Mouse (Mus musculus) liver, adult (tissue): ENCODE data around the gene Zc3h15.

Experiments used
- GATA4 ChIP-seq: IDR thresholded peaks from 2 replicates; pipeline ENCODE4 v1.6.1; 2014; ENCODE audit warnings: mild to moderate bottlenecking, low read length; ENCODE audit not compliant: insufficient replicate concordance

Zc3h15 gene

DNA sequence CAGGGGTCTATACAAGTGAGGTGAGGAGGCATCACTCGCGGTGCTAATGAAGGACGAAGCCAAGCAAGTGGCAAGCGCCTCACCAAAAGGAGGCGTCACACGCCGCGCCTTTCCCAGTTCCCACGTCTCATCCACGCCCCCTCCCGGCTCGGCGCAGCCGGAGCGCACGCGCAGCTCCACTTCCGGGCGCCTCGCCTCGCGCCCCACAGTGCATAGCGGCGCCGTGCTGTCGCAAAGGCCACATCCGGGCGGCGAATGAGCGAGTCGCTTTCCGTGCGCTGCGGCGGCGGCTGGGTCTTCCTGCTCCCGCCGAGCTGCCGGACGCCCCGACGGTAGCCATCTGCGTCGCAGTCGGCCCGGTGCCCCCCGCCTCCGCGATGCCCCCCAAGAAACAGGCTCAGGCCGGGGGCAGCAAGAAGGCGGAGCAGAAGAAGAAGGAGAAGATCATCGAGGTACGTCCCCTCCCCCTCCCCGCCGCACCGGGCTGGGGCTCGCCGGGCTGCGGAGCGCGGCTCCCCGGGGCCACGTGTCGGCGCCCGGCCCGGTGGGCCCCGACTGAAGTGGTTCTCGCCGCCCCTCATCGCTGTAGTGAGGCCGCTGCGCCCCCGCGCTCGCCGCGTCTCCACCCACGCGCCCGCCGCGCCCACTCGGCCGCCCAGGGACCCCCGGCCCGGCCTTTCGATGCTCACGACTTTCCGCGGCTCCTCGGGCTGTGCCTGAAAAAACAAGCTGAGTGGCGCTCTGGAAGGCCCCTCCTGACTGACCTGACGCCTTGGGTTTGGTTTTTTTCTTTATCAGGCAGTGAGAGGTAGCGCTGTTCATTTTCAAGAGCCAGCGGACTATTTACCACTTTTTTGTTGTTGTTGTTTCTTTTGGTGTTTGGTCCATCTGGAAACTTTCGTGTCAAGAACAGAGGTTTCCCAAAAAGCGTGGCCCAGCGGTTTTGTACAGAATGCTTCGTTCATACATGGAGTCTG is at the start of gene Zc3h15:
Gene Zc3h15, plus strand, starts transcription at position 160 of the 977 bp plus-strand sequence.
- TF ChIP-seq GATA4, result peak; percentile 47; the same call in 1 of the 2 replicates

DNA sequence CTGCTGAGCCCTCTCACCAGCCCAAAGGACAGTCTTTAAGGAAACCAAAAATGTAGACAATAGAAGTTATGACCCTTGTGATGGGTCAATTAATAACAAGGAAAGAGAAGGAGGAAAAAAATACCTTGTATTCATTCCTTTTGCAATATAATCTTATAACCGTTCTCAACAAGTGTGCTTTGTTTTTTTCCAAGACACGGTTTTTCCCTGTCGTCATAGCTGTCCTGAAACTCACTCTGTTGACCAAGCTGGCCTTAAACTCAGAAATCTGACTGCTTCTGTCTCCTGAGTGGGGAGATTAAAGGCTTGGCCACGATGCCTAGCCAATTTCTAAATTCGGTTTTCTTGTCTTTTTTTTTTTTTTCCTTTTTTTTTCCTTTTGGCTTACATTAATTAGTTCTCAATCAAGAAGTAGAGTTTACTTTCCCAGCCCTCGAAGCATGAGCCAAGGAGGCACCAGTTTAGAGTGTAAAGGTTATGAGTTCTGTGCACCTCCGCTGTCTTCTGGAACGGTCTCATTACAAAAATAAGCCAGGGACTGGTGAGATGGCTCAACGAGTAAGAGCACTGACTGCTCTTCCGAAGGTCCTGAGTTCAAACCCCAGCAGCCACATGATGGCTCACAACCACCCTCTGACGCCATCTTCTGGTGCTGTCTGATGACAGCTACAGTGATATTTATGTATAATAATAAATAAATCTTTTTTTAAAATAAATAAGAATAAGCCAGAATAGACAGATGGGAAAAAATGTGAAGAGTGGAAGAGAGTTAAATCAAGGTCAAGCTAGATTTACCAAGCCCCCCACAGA is 23.5 kb upstream of the Zc3h15 start:
- TF ChIP-seq GATA4, result no peak

DNA sequence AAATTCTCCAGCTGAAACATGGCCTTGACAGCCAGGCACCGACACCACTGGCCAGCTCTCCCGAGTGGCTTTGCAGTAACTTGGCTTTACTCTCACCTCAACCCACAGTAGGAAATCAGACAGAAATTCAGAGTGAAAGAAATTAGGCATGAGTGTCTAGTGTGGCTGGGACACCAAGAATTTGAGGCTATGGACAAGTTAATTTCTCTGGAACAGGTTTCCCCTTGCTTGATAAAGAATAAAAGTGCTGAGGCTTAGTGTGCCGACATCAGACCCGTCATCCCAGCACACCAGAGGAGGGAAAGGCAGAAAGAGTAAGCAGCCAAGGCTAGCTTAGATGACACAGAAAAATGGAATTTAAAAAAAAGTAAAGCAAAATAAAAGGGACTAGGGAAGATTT is 22.7 kb upstream of the Zc3h15 start:
- TF ChIP-seq GATA4, result no peak

DNA sequence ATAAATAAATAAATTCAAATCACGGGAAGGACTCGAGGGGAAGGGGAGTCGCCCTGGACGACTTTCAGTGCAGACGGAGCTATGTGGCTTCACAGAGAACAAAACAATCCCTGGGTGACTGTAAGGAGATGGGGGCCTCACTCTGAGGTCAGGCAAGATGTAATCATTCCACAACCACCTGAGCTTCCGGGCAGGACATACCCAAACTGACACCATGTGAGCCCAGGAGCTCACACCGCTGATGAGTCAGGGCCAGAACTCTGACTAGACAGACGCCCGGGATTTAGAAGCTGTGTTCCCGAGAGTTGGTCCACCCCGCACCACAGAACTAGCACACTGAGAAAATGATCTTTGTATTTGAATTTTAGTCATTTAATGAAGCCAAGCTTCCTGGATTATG is 21.4 kb upstream of the Zc3h15 start:
- TF ChIP-seq GATA4, result no peak

DNA sequence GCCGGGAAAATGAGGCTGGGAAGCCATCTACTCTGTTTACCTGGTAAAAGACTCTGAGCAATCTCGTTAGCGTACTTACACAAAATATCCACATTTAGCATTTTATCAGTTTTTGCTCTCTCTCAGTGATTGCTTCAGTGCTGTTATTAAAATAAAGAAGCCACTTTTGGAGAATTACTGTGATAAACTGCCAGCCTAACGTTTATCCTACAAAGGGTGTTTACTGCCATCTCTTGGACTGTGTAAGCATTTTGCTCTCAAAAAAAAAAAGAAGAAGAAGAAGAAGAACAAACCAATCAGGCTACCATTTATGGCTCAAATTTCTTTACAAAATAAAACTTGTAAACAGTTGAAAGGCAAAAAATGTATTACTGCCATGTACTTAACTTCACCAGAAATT is 20.2 kb upstream of the Zc3h15 start:
- TF ChIP-seq GATA4, result no peak

- TF ChIP-seq GATA4, result no peak
These were observed 18.8 kb upstream of the Zc3h15 start for GRCm38 (mm10) chr2:83625226-83626108.

DNA sequence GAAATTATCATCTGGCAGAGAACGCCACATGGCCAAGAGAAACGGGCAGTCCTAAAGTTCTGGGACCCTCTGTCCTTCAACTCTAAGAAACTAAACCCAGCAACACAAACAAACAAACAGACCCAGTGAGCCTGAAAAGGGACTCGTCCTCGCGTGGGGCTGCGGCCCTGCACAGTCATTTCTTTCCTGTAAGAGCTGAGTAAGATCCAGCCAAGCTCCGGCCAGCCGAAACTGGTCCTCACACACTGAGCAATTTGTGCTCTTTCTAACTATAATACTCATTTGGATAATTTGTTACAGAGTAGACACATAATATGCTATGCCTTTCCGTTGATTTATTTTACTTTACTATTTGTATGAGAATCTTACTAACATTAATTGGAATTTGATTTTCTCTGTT is 17.4 kb upstream of the Zc3h15 start:
- no peak for TF ChIP-seq GATA4

GRCm38 (mm10) chr2:83627495-83627894 is 16.7 kb upstream of the Zc3h15 start:
- no peak for TF ChIP-seq GATA4

GRCm38 (mm10) chr2:83627932-83628331 is 16.3 kb upstream of the Zc3h15 start:
- TF ChIP-seq GATA4, result no peak

- no peak for TF ChIP-seq GATA4
These were observed 2.2 kb upstream of the Zc3h15 start for GRCm38 (mm10) chr2:83641993-83642392.

DNA sequence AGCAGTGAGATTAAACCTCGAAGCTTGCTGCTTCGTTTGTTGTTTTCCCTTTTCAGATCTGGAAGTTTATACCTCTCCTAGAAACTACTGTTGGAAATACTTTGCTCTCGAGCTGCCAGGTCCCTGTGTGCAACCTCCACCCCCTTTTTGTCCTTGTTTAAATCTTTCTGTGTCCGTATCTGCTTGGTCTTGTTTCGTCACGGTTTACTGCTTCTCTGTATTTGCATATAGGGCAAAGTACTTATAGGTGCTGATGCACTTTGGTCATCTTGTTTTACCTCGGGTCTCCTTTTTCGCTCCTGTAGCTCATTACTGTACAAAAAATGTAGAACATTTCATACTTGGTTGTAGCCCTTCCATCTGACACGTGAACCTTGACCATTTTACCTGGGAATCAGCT is 4.7 kb downstream of the Zc3h15 start:
- no peak for TF ChIP-seq GATA4

DNA sequence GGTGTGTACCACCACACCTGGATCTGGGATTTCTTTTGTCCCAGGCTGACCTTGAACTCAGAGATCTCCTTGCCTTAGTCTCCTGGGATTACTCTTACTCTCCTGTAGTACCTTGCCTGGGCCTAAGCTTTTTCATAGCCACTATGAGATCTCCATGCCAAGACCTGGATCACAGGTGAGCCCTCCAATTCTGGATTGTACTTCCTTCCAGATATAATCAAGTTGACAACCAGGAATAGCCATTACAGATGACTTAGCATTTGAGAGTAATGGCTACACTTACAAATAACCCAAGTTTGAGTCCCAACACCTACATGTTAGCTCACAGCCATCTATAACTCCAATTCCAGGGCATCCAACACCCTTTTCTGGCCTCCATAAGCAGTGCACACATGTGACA is 8.4 kb downstream of the Zc3h15 start:
- TF ChIP-seq GATA4, result no peak

DNA sequence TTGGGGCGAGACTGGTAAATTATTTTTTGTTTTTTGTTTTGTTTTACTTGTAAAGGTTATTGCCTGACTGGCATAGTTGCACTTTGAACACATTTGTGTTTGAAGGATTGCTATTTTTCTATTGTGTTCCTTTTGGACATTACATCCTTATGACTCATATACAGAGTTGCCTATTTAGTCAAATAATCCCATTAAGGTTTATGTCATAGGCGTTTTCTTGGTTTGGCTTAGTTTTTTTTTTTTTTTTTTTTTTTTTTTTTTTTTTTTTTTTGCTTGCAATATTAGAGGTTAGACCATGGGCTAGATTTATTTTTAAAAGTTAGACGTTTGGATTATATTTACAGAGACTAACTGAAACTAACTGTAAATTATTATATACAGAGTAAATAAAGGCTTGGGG is 15.0 kb downstream of the Zc3h15 start:
- TF ChIP-seq GATA4, result no peak

GRCm38 (mm10) chr2:83660114-83660513 is 15.9 kb downstream of the Zc3h15 start:
- no peak for TF ChIP-seq GATA4

DNA sequence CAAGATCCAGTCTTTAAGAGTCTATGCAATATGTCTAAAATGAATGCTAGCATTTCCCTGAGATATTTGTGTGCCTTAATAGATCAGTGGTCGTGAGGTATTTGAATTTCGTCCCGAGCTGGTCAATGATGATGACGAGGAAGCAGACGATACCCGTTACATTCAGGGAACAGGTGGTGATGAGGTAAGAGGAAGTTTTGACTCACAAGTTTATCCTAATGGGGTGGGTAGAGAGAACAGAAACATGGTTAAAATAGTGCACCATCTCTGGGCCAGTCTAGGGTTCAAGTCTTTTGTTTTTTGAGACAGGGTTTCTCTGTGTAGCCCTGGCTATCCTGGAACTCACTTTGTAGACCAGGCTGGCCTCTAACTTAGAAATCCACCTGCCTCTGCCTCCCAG is 17.1 kb downstream of the Zc3h15 start:
- TF ChIP-seq GATA4, result no peak

GRCm38 (mm10) chr2:83667430-83667829 is 23.2 kb downstream of the Zc3h15 start:
- no peak for TF ChIP-seq GATA4

GRCm38 (mm10) chr2:83668052-83668451 is 23.8 kb downstream of the Zc3h15 start:
- TF ChIP-seq GATA4, result no peak
